Mouse (Mus musculus): ENCODE data around the gene Dnmbp. TPM values are rescaled to one million over a fixed set of nuclear protein-coding genes. Genes with fewer than 3 reads are reported as not detected.
"Not testable (repeated sequence)": the region's sequence is repeated elsewhere in the genome, so short reads cannot be mapped to it uniquely, and the experiment has no call there.

Dnmbp gene
- polyA plus RNA-seq, 1 experiment from 2014 or later: 10.8 TPM

GRCm38 (mm10) chr19:43962795-43963194 lies 22.8 kb upstream of the Dnmbp start:
- no peak for ATAC-seq (ENCODE audit: low FRiP score)
- no peak overlapping the region for H3K4me3 ChIP-seq
- H3K4me2 ChIP-seq: no peak overlapping the region
- H3K27ac ChIP-seq: no peak overlapping the region
- H3K27me3 ChIP-seq: no peaks in the 10 kb centered on the region
- WGBS: 77% methylated on average over 9 of the region's 9 CpGs
- H3K36me3 ChIP-seq: no peaks in the 10 kb centered on the region
- H3K9ac ChIP-seq: no peak overlapping the region
- no peaks in the 10 kb centered on the region for H3K9me3 ChIP-seq
- 0 out of 2 replicates have a peak, but pooled peaks cover under 1% of the 10 kb centered on the region for H3K4me1 ChIP-seq (replicated peaks)

- H3K4me1 ChIP-seq (replicated peaks): peaks cover 5% of the 10 kb centered on the region; the same call in 1 of the 2 replicates
- H3K4me3 ChIP-seq: no peak overlapping the region
- H3K4me2 ChIP-seq: no peak overlapping the region
- WGBS: 81% methylated on average over 2 of the region's 2 CpGs
- no peak for ATAC-seq (ENCODE audit: low FRiP score)
- H3K27ac ChIP-seq: no peak overlapping the region
- no peaks in the 10 kb centered on the region for H3K9me3 ChIP-seq
- H3K9ac ChIP-seq: no peak overlapping the region
- H3K27me3 ChIP-seq: no peaks in the 10 kb centered on the region
- H3K36me3 ChIP-seq: no peaks in the 10 kb centered on the region
Observed at GRCm38 (mm10) chr19:43961185-43961584, 21.2 kb upstream of the Dnmbp start.

DNA sequence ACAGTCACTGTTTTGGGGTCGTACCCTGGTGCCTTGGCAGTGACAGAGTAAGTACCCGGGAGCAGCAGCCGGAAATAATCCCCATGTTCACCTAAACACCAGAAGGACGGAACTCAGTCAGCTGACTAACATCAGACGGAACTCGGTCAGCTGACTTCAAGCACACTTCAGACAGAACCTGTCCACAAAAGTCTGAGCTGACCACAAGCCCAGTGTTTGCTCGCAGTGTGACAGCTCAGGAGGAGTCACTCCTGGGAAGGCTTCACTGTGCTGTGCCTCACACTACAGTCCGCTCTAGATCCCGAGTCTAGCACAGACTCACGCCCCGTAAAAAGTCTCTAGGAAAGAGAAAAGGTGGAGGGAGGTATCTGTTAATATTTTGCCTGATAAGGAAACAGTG lies 20.0 kb upstream of the Dnmbp start:
- Histone ChIP-seq H3K9ac (no peak overlapping the region), H3K36me3 (no peaks in the 10 kb centered on the region), H3K4me1 (replicated peaks) (peaks cover 5% of the 10 kb centered on the region; the same call in 1 of the 2 replicates), H3K27me3 (no peaks in the 10 kb centered on the region), H3K4me3 (no peak overlapping the region), H3K9me3 (no peaks in the 10 kb centered on the region), H3K4me2 (no peak overlapping the region), H3K27ac (no peak overlapping the region)
- no peak for ATAC-seq (ENCODE audit: low FRiP score)
- 93% methylated on average over 11 of the region's 11 CpGs for WGBS

- H3K36me3 ChIP-seq: no peaks in the 10 kb centered on the region
- ATAC-seq (ENCODE audit: low FRiP score): no peak
- no peaks in the 10 kb centered on the region for H3K27me3 ChIP-seq
- 40% methylated on average over 2 of the region's 2 CpGs for WGBS
- H3K9me3 ChIP-seq: no peaks in the 10 kb centered on the region
- H3K4me3 ChIP-seq: no peak overlapping the region
- H3K9ac ChIP-seq: no peak overlapping the region
- H3K4me2 ChIP-seq: no peak overlapping the region
- H3K4me1 ChIP-seq (replicated peaks): peaks cover 5% of the 10 kb centered on the region; the same call in 1 of the 2 replicates
- no peak overlapping the region for H3K27ac ChIP-seq
Observed at GRCm38 (mm10) chr19:43959162-43959561, 19.2 kb upstream of the Dnmbp start.

DNA sequence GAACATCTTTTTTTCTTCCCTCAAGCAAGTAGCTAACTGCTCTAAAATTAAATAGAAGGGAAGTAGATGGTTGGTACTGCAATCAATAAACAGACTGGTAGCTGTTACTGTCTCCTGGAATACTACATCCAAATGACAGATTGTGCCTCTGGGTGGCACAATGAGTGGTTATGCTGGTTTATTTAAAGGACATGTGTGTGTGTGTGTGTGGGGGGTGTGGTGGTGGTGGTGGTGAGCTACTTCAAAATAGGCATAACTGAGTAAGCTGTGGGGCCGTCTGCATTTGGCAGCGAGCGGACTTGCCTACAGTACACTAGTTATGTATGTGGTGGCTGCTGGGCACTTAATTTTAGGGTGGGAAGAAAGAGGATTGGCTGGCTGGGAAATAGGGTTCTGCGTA lies 17.9 kb upstream of the Dnmbp start:
- no peak for ATAC-seq (ENCODE audit: low FRiP score)
- H3K36me3 ChIP-seq: no peaks in the 10 kb centered on the region
- WGBS: 92% methylated on average over 4 of the region's 4 CpGs

DNA sequence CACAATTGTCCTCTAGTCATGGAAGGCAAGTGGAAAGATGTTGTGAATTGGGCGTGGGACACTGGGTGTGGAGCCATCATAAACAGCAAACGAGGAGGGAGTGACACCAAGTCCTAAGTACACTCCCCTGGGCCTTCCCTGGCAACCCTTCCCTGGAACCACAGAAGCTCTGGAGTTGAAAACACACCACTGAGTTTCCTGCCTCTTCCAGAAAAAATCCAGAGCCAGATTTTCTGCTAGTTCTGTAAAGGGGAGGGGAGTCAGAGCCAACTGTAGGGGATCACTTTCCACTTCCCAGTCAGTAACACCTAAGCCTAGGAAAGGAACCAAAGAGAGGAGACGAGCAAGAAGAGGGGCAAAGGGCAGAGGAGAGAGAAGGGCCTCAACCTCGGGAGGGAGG lies 17.4 kb upstream of the Dnmbp start:
- Histone ChIP-seq H3K9me3 (no peaks in the 10 kb centered on the region), H3K4me2 (no peak overlapping the region), H3K4me1 (replicated peaks) (peaks cover 5% of the 10 kb centered on the region; the same call in 1 of the 2 replicates), H3K36me3 (no peaks in the 10 kb centered on the region), H3K27ac (no peak overlapping the region), H3K4me3 (no peak overlapping the region), H3K27me3 (no peaks in the 10 kb centered on the region), H3K9ac (no peak overlapping the region)
- 44% methylated on average over 4 of the region's 4 CpGs for WGBS
- ATAC-seq (ENCODE audit: low FRiP score): no peak

More for the DNA sequence above, 17.9 kb upstream of the Dnmbp start:
- H3K4me3 ChIP-seq: no peak overlapping the region
- no peak overlapping the region for H3K4me2 ChIP-seq
- peaks cover 5% of the 10 kb centered on the region; the same call in 1 of the 2 replicates for H3K4me1 ChIP-seq (replicated peaks)
- no peak overlapping the region for H3K27ac ChIP-seq
- no peak overlapping the region for H3K9ac ChIP-seq
- no peaks in the 10 kb centered on the region for H3K27me3 ChIP-seq
- no peaks in the 10 kb centered on the region for H3K9me3 ChIP-seq

DNA sequence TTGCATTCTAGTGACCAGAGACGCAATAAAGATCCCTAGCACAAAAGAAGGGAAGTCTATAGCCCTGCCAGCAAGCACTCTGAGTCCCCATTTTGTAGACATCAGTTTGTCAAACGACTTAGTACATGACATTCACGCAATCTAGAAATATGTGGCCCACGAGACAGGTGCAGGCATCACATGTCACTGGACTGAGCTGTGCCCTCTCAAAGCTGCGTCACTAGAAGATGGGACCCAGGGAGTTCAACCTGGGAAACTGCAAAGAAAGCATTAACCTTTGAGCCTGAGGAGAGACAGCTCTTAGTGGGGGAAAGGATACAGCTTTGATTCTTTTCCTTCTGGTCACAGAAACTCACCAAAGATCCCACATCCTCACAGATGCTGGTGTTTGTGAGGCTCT lies 15.3 kb upstream of the Dnmbp start:
- Histone ChIP-seq H3K27ac (no peak overlapping the region), H3K36me3 (no peaks in the 10 kb centered on the region), H3K4me2 (no peak overlapping the region), H3K9me3 (no peaks in the 10 kb centered on the region), H3K27me3 (no peaks in the 10 kb centered on the region), H3K4me3 (no peak overlapping the region), H3K4me1 (replicated peaks) (peaks cover 5% of the 10 kb centered on the region; the same call in 1 of the 2 replicates), H3K9ac (no peak overlapping the region)
- ATAC-seq (ENCODE audit: low FRiP score): no peak
- 76% methylated on average over 5 of the region's 5 CpGs for whole genome bisulfite sequencing

- Histone ChIP-seq H3K4me1 (replicated peaks) (peaks cover 5% of the 10 kb centered on the region; the same call in 1 of the 2 replicates), H3K9ac (no peak overlapping the region), H3K4me2 (no peak overlapping the region), H3K9me3 (no peaks in the 10 kb centered on the region), H3K36me3 (no peaks in the 10 kb centered on the region), H3K4me3 (no peak overlapping the region), H3K27ac (no peak overlapping the region), H3K27me3 (no peaks in the 10 kb centered on the region)
- 76% methylated on average over 4 of the region's 4 CpGs for WGBS
- no peak for ATAC-seq (ENCODE audit: low FRiP score)
Observed at GRCm38 (mm10) chr19:43954864-43955263, 14.9 kb upstream of the Dnmbp start.

- not testable (repeated sequence) for H3K27ac ChIP-seq; H3K4me2 ChIP-seq; H3K9ac ChIP-seq; H3K36me3 ChIP-seq; H3K27me3 ChIP-seq; H3K4me3 ChIP-seq; ATAC-seq (ENCODE audit: low FRiP score); H3K9me3 ChIP-seq
- WGBS: 97% methylated on average over 8 of the region's 8 CpGs
- H3K4me1 ChIP-seq (replicated peaks): peaks cover 13% of the 10 kb centered on the region
Observed at GRCm38 (mm10) chr19:43952936-43953335, 12.9 kb upstream of the Dnmbp start.

- Histone ChIP-seq H3K9ac (no peak overlapping the region), H3K4me2 (no peak overlapping the region), H3K4me3 (no peak overlapping the region), H3K36me3 (no peaks in the 10 kb centered on the region), H3K27me3 (no peaks in the 10 kb centered on the region), H3K27ac (no peak overlapping the region), H3K9me3 (no peaks in the 10 kb centered on the region), H3K4me1 (replicated peaks) (peaks cover 8% of the 10 kb centered on the region)
- WGBS: 3% methylated on average over 12 of the region's 12 CpGs
- ATAC-seq (ENCODE audit: low FRiP score): no peak
Observed at GRCm38 (mm10) chr19:43949111-43949810, 9.3 kb upstream of the Dnmbp start.

GRCm38 (mm10) chr19:43944566-43944965 lies 4.6 kb upstream of the Dnmbp start:
- no peak overlapping the region for H3K4me3 ChIP-seq
- H3K36me3 ChIP-seq: no peaks in the 10 kb centered on the region
- H3K4me1 ChIP-seq (replicated peaks): peaks cover 11% of the 10 kb centered on the region
- no peak for ATAC-seq (ENCODE audit: low FRiP score)
- no peak overlapping the region for H3K27ac ChIP-seq
- 92% methylated on average over 8 of the region's 8 CpGs for WGBS
- no peak overlapping the region for H3K9ac ChIP-seq
- no peaks in the 10 kb centered on the region for H3K27me3 ChIP-seq
- H3K9me3 ChIP-seq: no peaks in the 10 kb centered on the region
- no peak overlapping the region for H3K4me2 ChIP-seq

GRCm38 (mm10) chr19:43943076-43943475 lies 3.1 kb upstream of the Dnmbp start:
- H3K27me3 ChIP-seq: no peaks in the 10 kb centered on the region

GRCm38 (mm10) chr19:43939171-43939768 lies 721 bp downstream of the Dnmbp start:
- peak; percentile 32; the same call in 1 of the 2 replicates for ATAC-seq (ENCODE audit: low FRiP score)
- no peak overlapping the region for H3K27ac ChIP-seq

More at GRCm38 (mm10) chr19:43943076-43943475, 3.1 kb upstream of the Dnmbp start:
- Histone ChIP-seq H3K4me1 (replicated peaks) (peaks cover 19% of the 10 kb centered on the region), H3K9me3 (no peaks in the 10 kb centered on the region), H3K4me2 (no peak overlapping the region), H3K36me3 (no peaks in the 10 kb centered on the region), H3K9ac (no peak overlapping the region), H3K27ac (no peak overlapping the region), H3K4me3 (no peak overlapping the region)
- ATAC-seq (ENCODE audit: low FRiP score): no peak
- 80% methylated on average over 16 of the region's 16 CpGs for WGBS

More at GRCm38 (mm10) chr19:43939171-43939768, 721 bp downstream of the Dnmbp start:
- WGBS: 34% methylated on average over 16 of the region's 16 CpGs
- Histone ChIP-seq H3K9me3 (no peaks in the 10 kb centered on the region), H3K4me3 (peak overlapping the region; percentile 76), H3K4me2 (peak overlapping the region; percentile 71), H3K9ac (peak overlapping the region; percentile 82), H3K36me3 (no peaks in the 10 kb centered on the region), H3K27me3 (no peaks in the 10 kb centered on the region), H3K4me1 (replicated peaks) (peaks cover 19% of the 10 kb centered on the region)
